In the genomic region with DNA sequence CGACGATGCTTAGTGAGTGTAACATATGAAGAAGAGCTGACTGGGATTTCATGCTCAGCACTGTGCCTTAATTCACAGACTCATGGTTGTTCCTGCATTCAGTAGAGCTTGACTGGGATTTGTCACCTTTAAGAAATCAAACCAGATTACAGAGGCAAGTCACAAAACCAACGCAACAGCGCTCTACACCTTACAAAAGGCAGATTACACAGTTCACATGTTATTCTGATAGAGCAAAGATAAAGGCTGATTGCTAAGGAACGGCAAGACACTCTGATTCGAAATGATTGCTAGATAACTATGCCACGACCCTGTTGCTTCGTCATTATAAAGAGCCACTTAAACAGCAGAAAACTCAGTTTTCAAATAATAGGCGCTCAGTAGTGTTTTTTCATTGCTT, we compare ENCODE assay signal across 11 mouse cellular contexts. TPM values are rescaled to one million over a fixed set of nuclear protein-coding genes. Genes with fewer than 3 reads are reported as not detected.
DNase-seq lines count a peak whose midpoint lies in the region; ATAC-seq and TF ChIP-seq lines count a peak whose summit lies in the region.
"Had no signal": no experiment of that assay in that cellular context is flagged by ENCODE, and none has a peak within 500 bp of the region (broad histone marks: within the 10 kb centered on the region; RNA-seq: fewer than 3 reads in every experiment).

No protein-coding gene starts in this region.

- peak overlapping the region; percentile 12 for H3K4me3 ChIP-seq in heart, embryonic 12.5 days
- peak overlapping the region; percentile 34 for H3K4me3 ChIP-seq in lung, adult 2 months (replicated peaks; ENCODE audit: extremely low read depth, low read depth, low read length)
- H3K4me3 ChIP-seq in cortical plate, adult 2 months (ENCODE audit: insufficient read depth, low read length), result peak overlapping the region; percentile 89
- no peak overlapping the region for H3K4me3 ChIP-seq in liver, embryonic 12.5 days
- H3K4me3 ChIP-seq: limb, embryonic 12.5 days had no signal

- no peaks in the 10 kb centered on the region for H3K27me3 ChIP-seq in heart, embryonic 12.5 days (replicated peaks)
- H3K27me3 ChIP-seq in liver, embryonic 12.5 days (replicated peaks), result peaks cover 13% of the 10 kb centered on the region; the same call in 1 of the 2 replicates
- H3K27me3 ChIP-seq: limb, embryonic 12.5 days had no signal

- intact Hi-C loops in heart, postnatal 14 days (cut with DNase I), result loop anchor here (10.0 kb wide), 1 partner anchor 77 kb away; no protein-coding TSS in a partner anchor

- H3K27ac ChIP-seq in heart, embryonic 12.5 days (ENCODE audit: poor library complexity, severe bottlenecking), result no peak overlapping the region
- peak overlapping the region; percentile 53 for H3K27ac ChIP-seq in cortical plate, adult 2 months (ENCODE audit: insufficient read depth, low read length)
- no peak overlapping the region for H3K27ac ChIP-seq in liver, embryonic 12.5 days
- H3K27ac ChIP-seq: limb, embryonic 12.5 days had no signal

- no peak for ATAC-seq in heart, embryonic 12.5 days (ENCODE audit: insufficient number of reproducible peaks, low FRiP score)
- ATAC-seq in liver, embryonic 12.5 days, result no peak

- H3K36me3 ChIP-seq in heart, embryonic 12.5 days, result no peaks in the 10 kb centered on the region
- no peaks in the 10 kb centered on the region for H3K36me3 ChIP-seq in liver, embryonic 12.5 days
- H3K36me3 ChIP-seq: limb, embryonic 12.5 days had no signal

- no peaks in the 10 kb centered on the region for H3K9me3 ChIP-seq in heart, embryonic 12.5 days (replicated peaks)
- H3K9me3 ChIP-seq in liver, embryonic 12.5 days (replicated peaks), result no peaks in the 10 kb centered on the region
- H3K9me3 ChIP-seq: limb, embryonic 12.5 days had no signal

- 34% methylated on average over 9 of the region's 9 CpGs for WGBS in heart, embryonic 12.5 days
- WGBS in lung, adult 2 months, result 42% methylated on average over 9 of the region's 9 CpGs
- 36% methylated on average over 9 of the region's 9 CpGs for WGBS in liver, embryonic 12.5 days (ENCODE audit: insufficient replicate concordance)

- H3K9ac ChIP-seq in heart, embryonic 12.5 days, result 0 out of 2 replicates have a peak overlapping the region, but pooled peaks have one; percentile 10
- no peak overlapping the region for H3K9ac ChIP-seq in liver, embryonic 12.5 days
- H3K9ac ChIP-seq: limb, embryonic 12.5 days had no signal

- TF ChIP-seq POLR2A in lung, adult 2 months (IDR thresholded peaks at IDR 0.05; ENCODE audit: borderline replicate concordance, extremely low read depth, low read depth, low read length), result no peak
- TF ChIP-seq POLR2A in cortical plate, adult 2 months (IDR thresholded peaks at IDR 0.05; ENCODE audit: extremely low read depth, insufficient read depth, low read length), result no peak

- H3K4me2 ChIP-seq in heart, embryonic 12.5 days, result peak overlapping the region; percentile 49
- H3K4me2 ChIP-seq in liver, embryonic 12.5 days, result 0 out of 2 replicates have a peak overlapping the region, but pooled peaks have one; percentile 6
- H3K4me2 ChIP-seq: limb, embryonic 12.5 days had no signal

- no peak for TF ChIP-seq CTCF in lung, adult 2 months (IDR thresholded peaks at IDR 0.05; ENCODE audit: insufficient read depth, low read length)
- no peak for TF ChIP-seq CTCF in cortical plate, adult 2 months (IDR thresholded peaks at IDR 0.05; ENCODE audit: extremely low read depth, insufficient read depth, low read length)

- peaks cover 11% of the 10 kb centered on the region for H3K4me1 ChIP-seq in heart, embryonic 12.5 days (replicated peaks)
- peaks cover 3% of the 10 kb centered on the region; the same call in 1 of the 2 replicates for H3K4me1 ChIP-seq in lung, adult 2 months (ENCODE audit: control insufficient read depth, insufficient read depth, low read length)
- peaks cover 1% of the 10 kb centered on the region; the same call in 1 of the 2 replicates for H3K4me1 ChIP-seq in cortical plate, adult 2 months (ENCODE audit: control insufficient read depth, insufficient read depth, low read length)
- peaks cover 35% of the 10 kb centered on the region for H3K4me1 ChIP-seq in liver, embryonic 12.5 days
- H3K4me1 ChIP-seq: limb, embryonic 12.5 days had no signal

- no peak for DNase-seq in heart, postnatal 14 days
- no peak for DNase-seq in lung, adult 2 months
- DNase-seq in lung, postnatal 36 days, result no peak
- DNase-seq in thymus, postnatal 36 days, result no peak
- DNase-seq in testis, postnatal 14 days (ENCODE audit: low spot score), result no peak
- DNase-seq: cerebellum, postnatal 25 days; kidney, adult 9 months had no signal

RNA-seq across cellular contexts. Expression of a gene that starts 24.1 kb away (rescaled TPM):
- polyA plus RNA-seq in heart, embryonic 12.5 days (2016; fragmentation: Nextera tagmentation; extraction: Ambion mirVana), result 117 and 127 TPM in 2 replicates
- 10 to 100 TPM; 67.9 to 74.7 TPM for total RNA-seq in heart, postnatal 14 days (2021)
- polyA plus RNA-seq in lung, adult 2 months (2012; rRNA removed), result 18.0 and 36.8 TPM in 2 replicates
- polyA plus RNA-seq in cortical plate, adult 2 months (2012; rRNA removed), result 308 and 319 TPM in 2 replicates
- 29.9 and 32.3 TPM in 2 replicates for polyA plus RNA-seq in liver, embryonic 12.5 days (2016; fragmentation: Nextera tagmentation; extraction: Ambion mirVana)
